In genomic region chr4:115820944-115821343, GRCm38 (mm10) we compare ENCODE assay signal across 31 mouse cellular contexts. TPM values are rescaled to one million over a fixed set of nuclear protein-coding genes. Genes with fewer than 3 reads are reported as not detected.
"Had no signal": no experiment of that assay in that cellular context is flagged by ENCODE, and none has a peak within 500 bp of the region (broad histone marks: within the 10 kb centered on the region; RNA-seq: fewer than 3 reads in every experiment).

No protein-coding gene starts in this region.

- H3K9ac ChIP-seq: heart, embryonic 13.5 days; heart, embryonic 15.5 days; hindbrain, embryonic 13.5 days; hindbrain, embryonic 15.5 days; kidney, embryonic 15.5 days; limb, embryonic 12.5 days; liver, embryonic 13.5 days; liver, embryonic 15.5 days had no signal

- H3K4me2 ChIP-seq: heart, embryonic 11.5 days; heart, embryonic 13.5 days; heart, embryonic 15.5 days; hindbrain, embryonic 13.5 days; hindbrain, embryonic 15.5 days; kidney, embryonic 15.5 days; limb, embryonic 12.5 days; liver, embryonic 11.5 days; liver, embryonic 13.5 days; liver, embryonic 15.5 days had no signal

- H3K4me3 ChIP-seq: heart, embryonic 13.5 days; heart, embryonic 15.5 days; hindbrain, embryonic 13.5 days; hindbrain, embryonic 15.5 days; kidney, embryonic 15.5 days; limb, embryonic 12.5 days; liver, embryonic 13.5 days; liver, embryonic 15.5 days had no signal

- H3K9me3 ChIP-seq: heart, embryonic 13.5 days; heart, embryonic 15.5 days; hindbrain, embryonic 13.5 days; hindbrain, embryonic 15.5 days; kidney, embryonic 15.5 days; limb, embryonic 12.5 days; liver, embryonic 13.5 days; liver, embryonic 15.5 days had no signal

- H3K27me3 ChIP-seq: heart, embryonic 13.5 days; heart, embryonic 15.5 days; hindbrain, embryonic 13.5 days; hindbrain, embryonic 15.5 days; kidney, embryonic 15.5 days; limb, embryonic 12.5 days; liver, embryonic 13.5 days; liver, embryonic 15.5 days had no signal

- H3K36me3 ChIP-seq: liver, embryonic 15.5 days had no signal

- H3K27ac ChIP-seq: hindbrain, embryonic 13.5 days; hindbrain, embryonic 15.5 days; hindbrain, postnatal 0 days; kidney, embryonic 15.5 days; kidney, postnatal 0 days; limb, embryonic 12.5 days; liver, embryonic 13.5 days; liver, embryonic 15.5 days had no signal

- DNase-seq: gastrocnemius, postnatal 14 days; gastrocnemius, postnatal 36 days; heart, adult 18-20 months; heart, postnatal 10 days; kidney, adult 11 months; kidney, adult 2 months; kidney, adult 9 months; kidney, postnatal 14 days; kidney, postnatal 36 days; layer of hippocampus, adult 9-11 months; layer of hippocampus, postnatal 36 days; left cerebral cortex, postnatal 4 days; liver; liver, embryonic 13.5 days had no signal

- H3K4me1 ChIP-seq: hindbrain, embryonic 13.5 days; hindbrain, embryonic 15.5 days; kidney, embryonic 15.5 days; limb, embryonic 12.5 days had no signal

RNA-seq across cellular contexts. Expression of gene Tex38, which starts 40.1 kb away (rescaled TPM):
- total RNA-seq: hematopoietic stem cell, adult 5-6 weeks; hindbrain, postnatal 0 days; layer of hippocampus, adult 18-20 months; layer of hippocampus, postnatal 14 days; layer of hippocampus, postnatal 36 days; left cerebral cortex, adult 18-20 months; left cerebral cortex, postnatal 10 days; left cerebral cortex, postnatal 25 days had no signal
- polyA plus RNA-seq: heart, embryonic 15.5 days; liver, embryonic 13.5 days; liver, embryonic 15.5 days had no signal
